Mouse (Mus musculus): ENCODE results near the gene March4.

DNA sequence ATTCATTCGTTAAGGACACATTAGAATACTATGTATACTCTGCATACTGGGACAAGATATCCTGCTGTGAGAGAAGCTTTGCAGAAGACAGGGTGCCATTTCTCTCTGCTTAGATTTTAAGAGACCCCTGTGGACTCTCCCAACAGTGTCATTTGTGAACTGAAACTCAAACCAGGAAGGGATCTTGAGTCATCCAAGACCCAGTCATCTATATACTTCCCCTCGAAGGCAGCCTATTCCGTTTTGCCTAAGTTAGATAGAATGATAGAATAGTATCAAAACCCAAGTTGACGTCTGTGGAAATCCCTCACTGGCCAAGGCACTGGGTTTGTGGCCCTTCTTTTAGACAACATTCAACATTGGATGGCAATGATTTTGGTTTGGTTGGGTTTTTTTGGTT, 7.5 kb downstream of the March4 start:
- TF ChIP-seq POLR2A (IDR thresholded peaks at IDR 0.05; ENCODE audit: extremely low read depth, insufficient read depth, low read length) (no peak), CTCF (IDR thresholded peaks at IDR 0.05; ENCODE audit: low read depth, low read length) (no peak)
